Mouse (Mus musculus): ENCODE results near the gene Smarcd2. TPM values are rescaled to one million over a fixed set of nuclear protein-coding genes. Genes with fewer than 3 reads are reported as not detected.
A peak's percentile ranks its signal among the peaks of the same experiment; 100 is the strongest.
"Not testable (repeated sequence)": the region's sequence is repeated elsewhere in the genome, so short reads cannot be mapped to it uniquely, and the experiment has no call there.

Smarcd2 gene
- polyA plus RNA-seq, 1 experiment from 2014 or later = 110 TPM

DNA sequence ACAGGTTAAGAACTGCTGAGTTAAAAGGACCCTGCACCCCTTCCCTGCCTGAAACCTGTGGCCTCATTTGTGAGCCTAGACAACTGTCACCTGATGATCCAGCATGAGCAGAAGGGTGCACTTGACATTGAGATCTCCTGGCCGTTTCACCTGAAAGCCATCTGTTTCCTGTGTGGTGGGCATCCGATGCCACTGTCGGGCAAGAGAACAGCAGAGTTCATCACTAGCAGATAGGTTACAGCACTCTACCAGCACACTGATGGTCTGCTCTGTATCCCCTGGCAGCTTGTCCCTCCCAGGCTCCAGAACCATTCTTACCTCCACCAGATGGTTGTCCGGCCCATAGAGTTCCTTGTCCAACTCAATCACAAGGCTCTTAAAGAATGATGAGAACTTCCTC lies 7.2 kb downstream of the Smarcd2 start:
- Histone ChIP-seq H3K27ac (no peak overlapping the region), H3K36me3 (peaks cover 71% of the 10 kb centered on the region), H3K9me3 (no peaks in the 10 kb centered on the region), H3K4me1 (peaks cover 35% of the 10 kb centered on the region), H3K4me3 (no peak overlapping the region), H3K27me3 (no peaks in the 10 kb centered on the region), H3K9ac (no peak overlapping the region), H3K4me2 (no peak overlapping the region)
- ATAC-seq (ENCODE audit: insufficient number of reproducible peaks, low FRiP score, low TSS enrichment, low read depth) = no peak
- WGBS = 85% methylated on average over 4 of the region's 4 CpGs

DNA sequence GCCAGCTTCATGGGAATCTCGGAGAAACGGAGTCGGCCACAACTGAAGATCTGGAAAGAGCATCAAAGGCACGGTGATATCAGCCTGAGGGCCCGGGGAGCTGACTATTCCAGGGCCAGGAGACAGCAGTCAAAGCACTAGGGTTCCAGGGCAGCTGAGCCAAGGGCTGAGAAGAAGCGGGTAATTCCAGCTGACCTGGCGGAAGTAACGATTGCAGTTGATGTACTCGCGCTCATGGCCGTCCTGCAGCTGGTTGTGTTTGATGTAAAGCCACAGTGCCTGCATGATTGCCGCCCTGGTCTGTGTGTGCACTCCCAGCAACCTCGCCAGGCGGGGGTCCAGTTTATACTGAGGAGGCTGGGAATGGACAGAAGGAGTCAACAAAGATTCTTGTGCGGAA lies 7.8 kb downstream of the Smarcd2 start:
- H3K9me3 ChIP-seq = no peaks in the 10 kb centered on the region
- peaks cover 29% of the 10 kb centered on the region for H3K4me1 ChIP-seq
- no peak overlapping the region for H3K9ac ChIP-seq
- 90% methylated on average over 15 of the region's 15 CpGs for WGBS
- no peak overlapping the region for H3K27ac ChIP-seq
- no peak overlapping the region for H3K4me2 ChIP-seq
- peaks cover 70% of the 10 kb centered on the region for H3K36me3 ChIP-seq
- H3K27me3 ChIP-seq = no peaks in the 10 kb centered on the region
- ATAC-seq (ENCODE audit: insufficient number of reproducible peaks, low FRiP score, low TSS enrichment, low read depth) = no peak
- H3K4me3 ChIP-seq = no peak overlapping the region

DNA sequence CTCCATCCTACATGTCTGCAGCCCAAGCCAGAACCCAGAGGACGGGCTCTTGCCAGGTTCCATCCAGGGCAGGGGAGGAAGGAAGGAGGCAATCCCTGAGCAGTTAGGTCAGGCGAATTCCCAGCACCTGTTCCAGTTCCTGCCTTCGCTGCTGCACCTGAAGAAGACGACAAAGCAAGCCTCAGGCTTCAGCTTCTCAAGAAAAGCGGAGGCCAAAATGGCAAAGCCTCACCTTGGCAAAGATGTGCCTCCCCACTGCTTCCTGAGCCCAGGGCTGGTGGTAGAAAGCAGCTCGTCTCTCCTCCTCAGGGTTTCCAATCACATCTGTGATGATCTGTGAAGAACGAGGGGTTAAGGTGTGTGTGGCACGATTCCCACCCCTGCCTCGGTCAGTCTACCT lies 8.8 kb downstream of the Smarcd2 start:
- H3K27ac ChIP-seq = no peak overlapping the region
- WGBS = 82% methylated on average over 9 of the region's 9 CpGs
- H3K4me3 ChIP-seq = no peak overlapping the region
- no peak overlapping the region for H3K4me2 ChIP-seq
- H3K36me3 ChIP-seq = peaks cover 75% of the 10 kb centered on the region
- no peaks in the 10 kb centered on the region for H3K27me3 ChIP-seq
- no peak for ATAC-seq (ENCODE audit: insufficient number of reproducible peaks, low FRiP score, low TSS enrichment, low read depth)
- H3K4me1 ChIP-seq = peaks cover 22% of the 10 kb centered on the region
- H3K9ac ChIP-seq = no peak overlapping the region
- no peaks in the 10 kb centered on the region for H3K9me3 ChIP-seq

DNA sequence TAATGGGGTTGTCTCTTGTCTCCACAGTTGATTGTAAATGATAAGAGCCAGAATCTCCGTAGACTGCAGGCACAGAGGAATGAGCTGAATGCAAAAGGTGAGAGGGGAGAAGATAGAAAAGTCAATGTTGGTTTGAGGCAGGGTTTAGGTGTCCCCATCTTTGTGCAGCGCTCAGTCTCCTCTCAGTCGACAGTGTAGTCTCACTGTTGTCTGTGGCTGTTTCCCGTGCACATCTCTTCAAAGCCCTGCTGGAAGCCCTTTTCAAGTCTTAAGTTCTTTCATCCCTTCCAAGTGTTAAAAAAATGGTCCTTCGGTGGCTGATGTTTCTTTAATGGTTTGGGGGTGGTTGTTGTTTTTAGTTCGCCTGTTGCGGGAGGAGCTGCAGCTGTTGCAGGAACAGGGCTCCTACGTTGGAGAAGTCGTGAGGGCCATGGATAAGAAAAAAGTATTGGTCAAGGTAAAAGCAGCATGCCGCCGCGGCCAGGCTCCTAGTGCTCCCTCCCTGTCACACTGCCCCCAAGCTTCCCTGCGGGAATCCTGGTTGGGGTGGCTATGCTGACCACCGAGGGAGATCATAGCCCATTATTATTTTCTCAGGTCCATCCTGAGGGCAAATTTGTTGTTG lies 11.8 kb downstream of the Smarcd2 start:
- WGBS = 78% methylated on average over 14 of the region's 14 CpGs
- H3K27me3 ChIP-seq = no peaks in the 10 kb centered on the region
- no peaks in the 10 kb centered on the region for H3K9me3 ChIP-seq
- H3K9ac ChIP-seq = no peak overlapping the region
- H3K36me3 ChIP-seq = peaks cover 75% of the 10 kb centered on the region
- ATAC-seq (ENCODE audit: insufficient number of reproducible peaks, low FRiP score, low TSS enrichment, low read depth) = no peak
- H3K4me2 ChIP-seq = no peak overlapping the region
- peaks cover 11% of the 10 kb centered on the region for H3K4me1 ChIP-seq
- no peak overlapping the region for H3K4me3 ChIP-seq
- no peak overlapping the region for H3K27ac ChIP-seq

DNA sequence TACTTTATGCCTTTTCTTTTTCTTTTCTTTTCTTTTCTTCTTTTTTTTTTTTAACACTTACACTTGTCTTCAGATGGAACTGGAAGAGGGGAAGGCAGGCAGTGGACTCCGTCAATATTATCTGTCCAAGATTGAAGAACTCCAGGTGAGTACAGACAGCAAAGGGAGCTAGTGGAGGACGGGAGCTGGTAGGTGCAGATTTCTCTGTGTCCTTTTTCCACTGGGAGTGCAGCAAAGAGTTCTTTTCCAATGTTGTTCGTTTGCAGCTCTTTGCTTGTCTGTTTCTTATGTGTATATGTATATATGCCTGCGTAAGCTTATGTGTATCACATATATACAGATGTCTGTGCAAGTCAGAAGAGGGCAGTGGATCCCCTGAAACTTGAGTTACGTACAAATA lies 16.0 kb downstream of the Smarcd2 start:
- peak overlapping the region; percentile 76; the same call in 1 of the 2 replicates for H3K9ac ChIP-seq
- peak overlapping the region; percentile 84 for H3K4me3 ChIP-seq
- WGBS = 63% methylated on average over 5 of the region's 5 CpGs
- ATAC-seq (ENCODE audit: insufficient number of reproducible peaks, low FRiP score, low TSS enrichment, low read depth) = no peak
- H3K4me1 ChIP-seq = peaks cover 19% of the 10 kb centered on the region
- H3K27ac ChIP-seq = no peak overlapping the region
- no peaks in the 10 kb centered on the region for H3K9me3 ChIP-seq
- H3K27me3 ChIP-seq = no peaks in the 10 kb centered on the region
- H3K36me3 ChIP-seq = peaks cover 56% of the 10 kb centered on the region
- peak overlapping the region; percentile 77 for H3K4me2 ChIP-seq

DNA sequence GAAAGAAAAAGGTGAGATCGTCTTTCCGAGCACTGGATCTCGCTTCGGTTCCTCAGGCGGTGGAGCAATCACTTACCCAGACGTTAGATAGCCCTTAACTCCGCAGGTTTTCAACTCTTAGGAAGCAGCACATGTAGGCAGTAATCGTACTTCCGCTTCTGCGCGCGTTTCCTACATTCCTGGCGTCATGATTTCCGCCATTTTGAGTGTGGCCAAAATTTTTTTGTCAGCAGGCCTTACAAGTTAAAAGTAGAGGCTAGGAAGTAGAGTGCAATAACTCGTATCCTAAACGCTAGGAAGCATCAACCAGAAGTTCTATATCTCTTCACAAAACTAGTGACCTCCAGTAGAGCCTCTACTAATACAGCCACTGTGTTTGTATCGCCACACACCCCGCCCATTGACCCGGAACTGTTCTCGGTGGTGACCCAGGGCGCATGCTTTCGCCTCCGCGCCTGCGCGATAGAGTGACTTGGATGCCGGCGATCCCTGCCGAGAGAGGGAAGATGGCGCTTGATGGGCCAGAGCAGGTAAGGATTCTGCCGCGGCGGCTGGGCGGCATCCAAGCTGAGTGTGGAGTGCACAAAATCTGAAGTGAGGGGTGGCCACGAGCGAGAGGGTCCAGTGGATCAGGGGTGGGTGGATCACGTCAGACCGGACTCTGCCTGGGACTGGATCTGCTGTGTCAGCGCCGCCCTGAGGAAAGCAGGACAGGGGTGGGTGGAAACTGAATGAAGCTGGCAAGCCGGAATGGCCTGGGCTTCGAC lies 16.9 kb downstream of the Smarcd2 start, which contains the start of the genes Ftsj3 and Psmc5:
TSS of gene Ftsj3 (minus strand) at position 395 of the 767 bp plus-strand sequence.
TSS of gene Psmc5 (plus strand) at position 470 of the 767 bp plus-strand sequence.
- under 1% methylated on average over 42 of the region's 42 CpGs for WGBS
- no peaks in the 10 kb centered on the region for H3K27me3 ChIP-seq
- H3K9ac ChIP-seq = peak within 1 kb of the TSS; percentile 76
- ATAC-seq (ENCODE audit: insufficient number of reproducible peaks, low FRiP score, low TSS enrichment, low read depth) = peak; percentile 94
- peaks cover 19% of the 10 kb centered on the region for H3K4me1 ChIP-seq
- H3K4me3 ChIP-seq = peak within 1 kb of the TSS; percentile 84
- peaks cover 56% of the 10 kb centered on the region for H3K36me3 ChIP-seq
- no peaks in the 10 kb centered on the region for H3K9me3 ChIP-seq
- H3K27ac ChIP-seq = peak within 1 kb of the TSS; percentile 83
- peak within 1 kb of the TSS; percentile 77 for H3K4me2 ChIP-seq

DNA sequence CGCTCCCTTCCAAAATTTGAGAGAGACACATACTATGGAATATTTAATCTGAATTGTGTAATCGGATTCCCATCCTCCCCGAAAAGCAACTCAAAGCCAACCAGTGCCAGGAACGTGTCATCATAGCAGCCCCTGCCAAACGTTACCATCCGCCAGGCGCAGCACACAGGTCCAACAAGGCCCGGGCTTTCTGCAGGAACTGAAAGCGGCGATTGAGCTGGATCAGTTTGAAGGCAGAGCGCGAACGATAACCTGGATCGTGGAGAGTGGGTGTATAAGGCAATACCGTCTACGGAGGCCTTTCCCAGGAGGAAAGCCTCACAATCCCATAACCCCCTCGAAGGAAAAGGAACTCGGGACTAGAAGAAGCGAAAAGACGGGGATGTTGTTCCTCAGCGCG lies 17.6 kb downstream of the Smarcd2 start:
- Histone ChIP-seq H3K4me1 (peaks cover 19% of the 10 kb centered on the region), H3K36me3 (peaks cover 58% of the 10 kb centered on the region), H3K27ac (peak overlapping the region; percentile 83), H3K9ac (peak overlapping the region; percentile 61), H3K4me3 (peak overlapping the region; percentile 84), H3K27me3 (no peaks in the 10 kb centered on the region), H3K9me3 (no peaks in the 10 kb centered on the region), H3K4me2 (peak overlapping the region; percentile 77)
- ATAC-seq (ENCODE audit: insufficient number of reproducible peaks, low FRiP score, low TSS enrichment, low read depth) = no peak
- 3% methylated on average over 22 of the region's 22 CpGs for WGBS

DNA sequence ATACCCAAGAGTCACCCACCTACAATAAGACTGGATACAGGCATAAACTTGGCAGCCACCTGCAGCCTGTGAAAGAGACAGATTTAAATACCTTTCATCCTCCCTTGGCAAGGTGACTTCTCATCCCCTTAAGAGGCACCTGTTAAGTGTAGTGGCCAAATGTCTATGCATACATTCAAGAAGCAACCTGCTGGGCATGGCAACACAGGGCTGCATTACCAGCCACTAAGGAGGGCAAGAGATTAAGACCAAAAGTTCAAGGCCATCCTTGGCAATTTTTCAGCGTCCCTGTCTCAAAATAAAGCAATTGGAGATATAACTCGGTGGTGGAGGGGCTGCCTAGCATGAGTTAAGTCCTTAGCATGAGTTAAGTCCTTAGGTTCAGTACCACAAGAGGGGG lies 18.0 kb downstream of the Smarcd2 start:
- H3K4me2 ChIP-seq = peak overlapping the region; percentile 77
- no peak for ATAC-seq (ENCODE audit: insufficient number of reproducible peaks, low FRiP score, low TSS enrichment, low read depth)
- WGBS = 22% methylated on average over 2 of the region's 2 CpGs
- peak overlapping the region; percentile 61; the same call in 1 of the 2 replicates for H3K9ac ChIP-seq
- peak overlapping the region; percentile 84 for H3K4me3 ChIP-seq
- H3K27ac ChIP-seq = peak overlapping the region; percentile 83; the same call in 1 of the 2 replicates
- no peaks in the 10 kb centered on the region for H3K27me3 ChIP-seq
- H3K9me3 ChIP-seq = no peaks in the 10 kb centered on the region
- peaks cover 19% of the 10 kb centered on the region for H3K4me1 ChIP-seq
- peaks cover 63% of the 10 kb centered on the region for H3K36me3 ChIP-seq

DNA sequence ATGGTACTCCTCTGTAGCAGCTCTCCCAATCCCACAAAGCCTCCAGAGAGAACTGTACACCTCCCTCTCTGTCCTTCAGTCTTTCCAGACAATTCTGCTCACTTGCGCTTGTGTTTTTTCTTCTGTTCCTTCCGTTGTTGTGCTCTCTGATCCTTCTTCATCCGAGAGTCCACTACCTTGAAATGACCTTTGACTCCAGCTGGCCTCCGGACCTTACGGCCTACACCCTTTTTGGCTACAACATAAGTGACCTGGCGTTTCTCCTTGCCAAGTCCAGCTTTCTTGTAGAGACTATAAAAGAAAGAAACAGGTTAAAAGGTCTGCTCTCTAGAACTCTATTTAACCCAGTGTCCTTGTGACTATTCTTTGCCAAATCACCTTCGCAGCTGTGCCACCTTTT lies 23.4 kb downstream of the Smarcd2 start:
- 88% methylated on average over 7 of the region's 7 CpGs for WGBS
- Histone ChIP-seq H3K27ac (no peak overlapping the region), H3K27me3 (no peaks in the 10 kb centered on the region), H3K9ac (no peak overlapping the region), H3K4me3 (no peak overlapping the region), H3K36me3 (peaks cover 94% of the 10 kb centered on the region), H3K4me2 (no peak overlapping the region), H3K4me1 (no peaks in the 10 kb centered on the region), H3K9me3 (no peaks in the 10 kb centered on the region)
- no peak for ATAC-seq (ENCODE audit: insufficient number of reproducible peaks, low FRiP score, low TSS enrichment, low read depth)

DNA sequence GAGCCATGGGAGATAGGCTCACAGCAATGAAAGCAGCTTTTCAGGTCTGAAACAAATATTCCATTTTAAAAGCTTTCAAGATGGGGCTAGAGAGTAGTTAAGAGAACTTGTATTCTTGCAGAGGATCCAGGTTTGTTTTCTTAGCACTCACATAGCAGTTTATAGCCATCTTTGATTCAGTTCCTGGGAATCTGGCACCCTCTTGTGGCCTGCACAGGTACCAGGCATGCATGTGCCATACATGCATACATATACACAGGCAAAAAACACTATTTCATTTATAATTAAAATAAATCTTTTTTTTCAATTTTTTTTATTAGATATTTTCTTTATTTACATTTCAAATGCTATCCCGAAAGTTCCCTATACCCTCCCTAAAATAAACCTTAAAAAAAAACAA lies 25.9 kb downstream of the Smarcd2 start:
- no peak overlapping the region for H3K4me3 ChIP-seq
- no peaks in the 10 kb centered on the region for H3K9me3 ChIP-seq
- WGBS = 100% methylated on average over 1 of the region's 1 CpGs
- no peak overlapping the region for H3K27ac ChIP-seq
- peaks cover 96% of the 10 kb centered on the region for H3K36me3 ChIP-seq
- H3K27me3 ChIP-seq = no peaks in the 10 kb centered on the region
- no peaks in the 10 kb centered on the region for H3K4me1 ChIP-seq
- no peak overlapping the region for H3K4me2 ChIP-seq
- ATAC-seq (ENCODE audit: insufficient number of reproducible peaks, low FRiP score, low TSS enrichment, low read depth) = no peak
- H3K9ac ChIP-seq = no peak overlapping the region

DNA sequence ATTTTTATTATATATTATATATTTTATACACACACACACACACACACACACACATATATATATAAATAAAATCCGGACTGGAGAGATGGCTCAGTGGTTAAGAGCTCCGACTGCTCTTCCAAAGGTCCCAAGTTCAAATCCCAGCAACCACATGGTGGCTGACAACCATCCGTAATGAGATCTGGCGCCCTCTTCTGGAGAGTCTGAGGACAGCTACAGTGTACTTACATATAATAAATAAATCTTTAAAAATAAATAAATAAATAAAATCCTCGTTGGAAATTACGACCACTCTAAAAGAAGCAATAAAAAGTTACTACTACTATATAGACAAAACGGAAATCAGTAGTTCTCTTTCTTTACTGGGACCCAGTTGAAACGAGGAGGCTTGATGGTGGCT lies 38.8 kb downstream of the Smarcd2 start:
- not testable (repeated sequence) for H3K4me1 ChIP-seq; H3K4me2 ChIP-seq; H3K9ac ChIP-seq; H3K4me3 ChIP-seq; ATAC-seq (ENCODE audit: insufficient number of reproducible peaks, low FRiP score, low TSS enrichment, low read depth); H3K27me3 ChIP-seq; H3K9me3 ChIP-seq; H3K27ac ChIP-seq
- 67% methylated on average over 8 of the region's 8 CpGs for WGBS
- H3K36me3 ChIP-seq = peaks cover 73% of the 10 kb centered on the region

DNA sequence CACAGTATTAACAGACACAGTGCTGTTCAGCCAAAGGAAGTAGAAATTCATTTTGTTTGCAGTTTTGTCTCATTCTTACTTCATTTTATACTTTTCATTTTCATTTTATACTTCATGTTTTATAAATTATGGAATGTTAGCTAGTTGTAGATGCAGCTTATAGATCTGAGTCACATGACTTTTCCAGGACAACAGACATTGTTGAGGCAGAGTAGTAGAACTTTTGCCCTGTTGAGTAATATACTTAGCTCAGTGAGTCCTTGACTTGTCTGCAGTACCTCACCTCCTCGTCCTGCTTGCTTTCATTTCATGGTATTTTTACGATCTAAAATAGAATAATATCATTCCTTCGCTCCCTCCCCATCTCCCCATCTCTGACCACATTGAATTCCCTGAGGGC lies 52.2 kb downstream of the Smarcd2 start:
- H3K36me3 ChIP-seq = peaks cover 14% of the 10 kb centered on the region
- WGBS = 83% methylated on average over 3 of the region's 3 CpGs
- no peaks in the 10 kb centered on the region for H3K27me3 ChIP-seq
- peaks cover 11% of the 10 kb centered on the region for H3K4me1 ChIP-seq
- H3K4me3 ChIP-seq = no peak overlapping the region
- H3K9ac ChIP-seq = no peak overlapping the region
- ATAC-seq (ENCODE audit: insufficient number of reproducible peaks, low FRiP score, low TSS enrichment, low read depth) = no peak
- H3K27ac ChIP-seq = no peak overlapping the region
- H3K4me2 ChIP-seq = no peak overlapping the region
- no peaks in the 10 kb centered on the region for H3K9me3 ChIP-seq

All from limb, embryonic 15.5 days (tissue).